16 mouse cellular contexts compared by ENCODE assay signal in the genomic region with DNA sequence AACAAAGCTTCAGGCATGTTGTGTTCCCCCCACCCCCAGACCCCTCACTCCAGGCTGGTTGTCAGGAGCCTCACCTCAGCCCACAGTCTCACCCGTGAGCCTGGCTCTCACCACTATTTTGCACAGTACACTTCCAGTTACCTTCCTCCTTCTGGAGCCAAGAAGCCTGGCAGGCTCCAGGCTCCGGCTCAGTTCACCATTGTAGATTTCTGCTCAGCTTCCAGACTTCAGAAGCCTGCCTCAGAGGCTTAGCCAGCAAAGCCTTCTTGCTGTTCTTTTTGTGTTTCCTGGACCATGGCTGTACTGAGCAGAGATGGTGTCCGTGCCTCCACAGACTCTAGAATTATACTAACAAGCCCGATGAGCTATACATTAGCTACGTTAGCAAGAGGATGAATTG.
DNase-seq lines count a peak whose midpoint lies in the region; ATAC-seq lines count a peak whose summit lies in the region.
"Had no signal": no experiment of that assay in that cellular context is flagged by ENCODE, and none has a peak within 500 bp of the region (broad histone marks: within the 10 kb centered on the region; RNA-seq: fewer than 3 reads in every experiment).

No protein-coding gene starts in this region.

- no peaks in the 10 kb centered on the region for H3K36me3 ChIP-seq in hindbrain, embryonic 13.5 days
- no peaks in the 10 kb centered on the region for H3K36me3 ChIP-seq in hindbrain, embryonic 11.5 days (ENCODE audit: control insufficient read depth, insufficient read depth, low read length)
- no peaks in the 10 kb centered on the region for H3K36me3 ChIP-seq in embryonic facial prominence, embryonic 15.5 days
- no peaks in the 10 kb centered on the region for H3K36me3 ChIP-seq in limb, embryonic 11.5 days (ENCODE audit: control insufficient read depth, insufficient read depth, low read length)
- no peaks in the 10 kb centered on the region for H3K36me3 ChIP-seq in neural tube, embryonic 15.5 days
- H3K36me3 ChIP-seq: liver, embryonic 15.5 days had no signal

- H3K27me3 ChIP-seq in hindbrain, embryonic 13.5 days: no peaks in the 10 kb centered on the region
- no peaks in the 10 kb centered on the region for H3K27me3 ChIP-seq in hindbrain, embryonic 11.5 days (ENCODE audit: control insufficient read depth, insufficient read depth, low read length)
- no peaks in the 10 kb centered on the region for H3K27me3 ChIP-seq in embryonic facial prominence, embryonic 15.5 days
- H3K27me3 ChIP-seq in limb, embryonic 11.5 days (ENCODE audit: control insufficient read depth, insufficient read depth, low read length): no peaks in the 10 kb centered on the region
- no peaks in the 10 kb centered on the region for H3K27me3 ChIP-seq in neural tube, embryonic 15.5 days (replicated peaks)
- H3K27me3 ChIP-seq: liver, embryonic 15.5 days; Patski had no signal

- no peak overlapping the region for H3K4me3 ChIP-seq in hindbrain, embryonic 13.5 days
- H3K4me3 ChIP-seq in hindbrain, embryonic 11.5 days (ENCODE audit: low read depth, low read length): no peak overlapping the region
- H3K4me3 ChIP-seq in embryonic facial prominence, embryonic 15.5 days (replicated peaks): no peak overlapping the region
- no peak overlapping the region for H3K4me3 ChIP-seq in limb, embryonic 11.5 days (ENCODE audit: low read depth, low read length)
- no peak overlapping the region for H3K4me3 ChIP-seq in neural tube, embryonic 15.5 days (replicated peaks)
- H3K4me3 ChIP-seq: erythroblast, embryonic 14.5 days; liver, embryonic 15.5 days had no signal

- ATAC-seq in hindbrain, embryonic 13.5 days (ENCODE audit: low FRiP score): 0 out of 2 replicates have a peak, but pooled peaks have one; percentile 18
- no peak for ATAC-seq in hindbrain, embryonic 11.5 days (ENCODE audit: low FRiP score)
- ATAC-seq in embryonic facial prominence, embryonic 15.5 days (ENCODE audit: insufficient number of reproducible peaks, low FRiP score, low TSS enrichment, low read depth): 0 out of 2 replicates have a peak, but pooled peaks have one; percentile 32
- ATAC-seq in limb, embryonic 11.5 days (ENCODE audit: insufficient number of reproducible peaks, low FRiP score, low TSS enrichment, low read depth): no peak
- ATAC-seq in neural tube, embryonic 15.5 days (ENCODE audit: low FRiP score): no peak
- ATAC-seq in CD4-positive, CD25-positive, alpha-beta regulatory T cell, adult 4 months: no peak
- ATAC-seq: Patski had no signal

- H3K9me3 ChIP-seq in hindbrain, embryonic 13.5 days: 0 out of 2 replicates have a peak, but pooled peaks cover 4% of the 10 kb centered on the region
- no peaks in the 10 kb centered on the region for H3K9me3 ChIP-seq in hindbrain, embryonic 11.5 days (ENCODE audit: control insufficient read depth, low read length)
- H3K9me3 ChIP-seq in embryonic facial prominence, embryonic 15.5 days (replicated peaks): no peaks in the 10 kb centered on the region
- H3K9me3 ChIP-seq in limb, embryonic 11.5 days (ENCODE audit: control insufficient read depth, low read length): no peaks in the 10 kb centered on the region
- H3K9me3 ChIP-seq in neural tube, embryonic 15.5 days (replicated peaks): no peaks in the 10 kb centered on the region
- H3K9me3 ChIP-seq: liver, embryonic 15.5 days had no signal

- no peak overlapping the region for H3K9ac ChIP-seq in hindbrain, embryonic 13.5 days
- H3K9ac ChIP-seq in hindbrain, embryonic 11.5 days (ENCODE audit: low read depth, low read length): no peak overlapping the region
- H3K9ac ChIP-seq in embryonic facial prominence, embryonic 15.5 days: no peak overlapping the region
- no peak overlapping the region for H3K9ac ChIP-seq in limb, embryonic 11.5 days (ENCODE audit: low read length)
- no peak overlapping the region for H3K9ac ChIP-seq in neural tube, embryonic 15.5 days (replicated peaks)
- H3K9ac ChIP-seq: liver, embryonic 15.5 days had no signal

- peak overlapping the region; percentile 2; the same call in 1 of the 2 replicates for H3K27ac ChIP-seq in hindbrain, embryonic 13.5 days
- H3K27ac ChIP-seq in hindbrain, embryonic 11.5 days (ENCODE audit: low read depth, low read length): no peak overlapping the region
- H3K27ac ChIP-seq in embryonic facial prominence, embryonic 15.5 days (replicated peaks): 0 out of 2 replicates have a peak overlapping the region, but pooled peaks have one; percentile 8
- peak overlapping the region; percentile 48 for H3K27ac ChIP-seq in limb, embryonic 11.5 days (replicated peaks; ENCODE audit: low read depth, low read length)
- peak overlapping the region; percentile 52; the same call in 1 of the 2 replicates for H3K27ac ChIP-seq in neural tube, embryonic 15.5 days (replicated peaks)
- H3K27ac ChIP-seq: liver, embryonic 15.5 days had no signal

- H3K4me1 ChIP-seq in hindbrain, embryonic 13.5 days (replicated peaks): peaks cover 25% of the 10 kb centered on the region
- H3K4me1 ChIP-seq in hindbrain, embryonic 11.5 days (replicated peaks; ENCODE audit: control insufficient read depth, insufficient read depth, low read length): no peaks in the 10 kb centered on the region; the same call in 1 of the 2 replicates
- H3K4me1 ChIP-seq in embryonic facial prominence, embryonic 15.5 days: peaks cover 17% of the 10 kb centered on the region; the same call in 1 of the 2 replicates
- peaks cover 9% of the 10 kb centered on the region for H3K4me1 ChIP-seq in limb, embryonic 11.5 days (ENCODE audit: control insufficient read depth, insufficient read depth, low read length)
- peaks cover 25% of the 10 kb centered on the region for H3K4me1 ChIP-seq in neural tube, embryonic 15.5 days
- H3K4me1 ChIP-seq: liver, embryonic 15.5 days had no signal

- intact Hi-C loops in gastrocnemius, postnatal 36 days (cut with DNase I): no loop called here

- no peak for DNase-seq in hindbrain, embryonic 11.5 days (ENCODE audit: low spot score)
- no peak for DNase-seq in limb, embryonic 11.5 days (ENCODE audit: low spot score)
- DNase-seq in gastrocnemius, postnatal 36 days: no peak
- no peak for DNase-seq in gastrocnemius, postnatal 25 days
- DNase-seq: adrenal gland, postnatal 10 days; cerebellum, adult 9-10 months; heart, adult 11 months; spleen, adult 18-20 months; thymus, postnatal 14 days had no signal

- no peak overlapping the region for H3K4me2 ChIP-seq in hindbrain, embryonic 13.5 days
- H3K4me2 ChIP-seq in hindbrain, embryonic 11.5 days (replicated peaks; ENCODE audit: low read depth, low read length): no peak overlapping the region
- H3K4me2 ChIP-seq in embryonic facial prominence, embryonic 15.5 days (replicated peaks): no peak overlapping the region
- H3K4me2 ChIP-seq in limb, embryonic 11.5 days (ENCODE audit: low read depth, severe bottlenecking): no peak overlapping the region
- no peak overlapping the region for H3K4me2 ChIP-seq in neural tube, embryonic 15.5 days
- H3K4me2 ChIP-seq: liver, embryonic 15.5 days had no signal

- WGBS in hindbrain, embryonic 13.5 days: 45% methylated on average over 5 of the region's 5 CpGs
- WGBS in hindbrain, embryonic 11.5 days: 57% methylated on average over 5 of the region's 5 CpGs
- WGBS in embryonic facial prominence, embryonic 15.5 days: 46% methylated on average over 5 of the region's 5 CpGs
- 57% methylated on average over 5 of the region's 5 CpGs for WGBS in limb, embryonic 11.5 days
- 54% methylated on average over 5 of the region's 5 CpGs for WGBS in neural tube, embryonic 15.5 days

Comparison
In these comparisons a context has a peak if more than half of its experiments do, and no peak if none do; other contexts are left out.
1. ATAC-seq: peak in hindbrain, embryonic 13.5 days (single experiment) and embryonic facial prominence, embryonic 15.5 days (single experiment); none in hindbrain, embryonic 11.5 days (single experiment), limb, embryonic 11.5 days (single experiment), neural tube, embryonic 15.5 days (single experiment) and CD4-positive, CD25-positive, alpha-beta regulatory T cell, adult 4 months (single experiment).